Mouse (Mus musculus): Measurements from ENCODE around the gene Rgs16. TPM values are rescaled to one million over a fixed set of nuclear protein-coding genes. Genes with fewer than 3 reads are reported as not detected.

The Rgs16 gene
- polyA plus RNA-seq, 1 experiment from 2014 or later: 46.6 TPM

Other genes with a start within 250 kb of the Rgs16 start
- 10.9 and 11.1 TPM in 2 replicates for gene Npl, start 190.3 kb upstream of the Rgs16 start, polyA plus RNA-seq (2016; fragmentation: Nextera tagmentation; extraction: Ambion mirVana)
- gene Rgs8, start 87.3 kb upstream of the Rgs16 start, polyA plus RNA-seq (2016; fragmentation: Nextera tagmentation; extraction: Ambion mirVana): 24.3 and 25.1 TPM in 2 replicates
- 29.1 and 31.6 TPM in 2 replicates for gene Rnasel, start 9.1 kb downstream of the Rgs16 start, polyA plus RNA-seq (2016; fragmentation: Nextera tagmentation; extraction: Ambion mirVana)
- 0.19 TPM in 1 of 2 replicates, not detected in the other for gene Rgsl1, start 103.8 kb downstream of the Rgs16 start, polyA plus RNA-seq (2016; fragmentation: Nextera tagmentation; extraction: Ambion mirVana)
- 0.57 and 0.60 TPM in 2 replicates for gene Teddm1b, start 134.0 kb downstream of the Rgs16 start, polyA plus RNA-seq (2016; fragmentation: Nextera tagmentation; extraction: Ambion mirVana)
- gene Teddm1a, start 151.4 kb downstream of the Rgs16 start, polyA plus RNA-seq (2016; fragmentation: Nextera tagmentation; extraction: Ambion mirVana): not detected in 2 replicates
- gene Glul, start 159.6 kb downstream of the Rgs16 start, polyA plus RNA-seq (2016; fragmentation: Nextera tagmentation; extraction: Ambion mirVana): 108 and 119 TPM in 2 replicates
- 0.79 and 0.85 TPM in 2 replicates for gene Teddm2, start 159.9 kb downstream of the Rgs16 start, polyA plus RNA-seq (2016; fragmentation: Nextera tagmentation; extraction: Ambion mirVana)

All from forebrain, embryonic 12.5 days (tissue).